Mouse (Mus musculus): ENCODE measurements at regions not wholly inside any gene's neighbourhood (a gene's known extent, or its start where the extent isn't known, plus 50 kb on each side); places are given as distances from the start of the nearest gene placed in this dataset.

DNA sequence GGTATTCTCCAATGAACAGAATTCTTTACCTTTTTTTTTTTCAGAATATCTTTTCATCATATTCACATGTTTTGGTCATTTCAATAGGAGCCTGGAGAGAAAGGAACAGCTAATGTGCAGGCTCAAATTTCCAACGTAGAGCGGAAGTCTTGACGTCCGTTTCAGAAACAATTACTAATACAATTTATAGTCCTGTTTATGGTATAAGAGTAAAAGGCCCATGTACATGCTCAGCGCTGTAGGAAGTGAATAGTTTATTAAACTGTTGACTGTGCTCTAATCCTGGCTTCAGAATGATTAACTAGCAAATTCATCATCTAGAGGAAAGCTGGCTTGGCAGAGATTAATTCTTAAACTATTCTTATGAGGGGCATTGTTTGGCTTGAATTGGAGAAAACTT lies 142.1 kb downstream of the Pik3r1 start:
- DNase-seq (ENCODE audit: low read depth, low spot score), result no peak

DNA sequence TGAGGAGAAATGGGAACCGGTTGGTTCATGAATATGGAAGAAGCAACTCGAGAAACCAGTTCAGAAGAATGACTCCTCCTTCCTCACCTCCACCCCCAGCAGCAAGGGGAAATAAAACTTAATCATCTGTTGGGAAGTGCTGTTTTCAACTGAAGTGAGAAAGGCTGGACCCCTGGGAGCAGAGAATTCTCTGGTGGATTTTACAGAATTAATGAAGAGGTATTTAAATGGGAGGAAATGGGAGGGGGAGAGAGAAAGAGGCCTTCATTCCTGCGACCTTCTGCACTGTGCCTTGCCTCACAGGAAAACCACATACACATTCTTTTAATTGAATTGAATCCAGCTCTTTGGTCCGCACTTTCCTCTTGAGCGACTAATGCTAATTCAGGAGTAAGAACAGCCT lies 143.8 kb downstream of the Pik3r1 start:
- DNase-seq (ENCODE audit: low read depth, low spot score), result no peak

DNA sequence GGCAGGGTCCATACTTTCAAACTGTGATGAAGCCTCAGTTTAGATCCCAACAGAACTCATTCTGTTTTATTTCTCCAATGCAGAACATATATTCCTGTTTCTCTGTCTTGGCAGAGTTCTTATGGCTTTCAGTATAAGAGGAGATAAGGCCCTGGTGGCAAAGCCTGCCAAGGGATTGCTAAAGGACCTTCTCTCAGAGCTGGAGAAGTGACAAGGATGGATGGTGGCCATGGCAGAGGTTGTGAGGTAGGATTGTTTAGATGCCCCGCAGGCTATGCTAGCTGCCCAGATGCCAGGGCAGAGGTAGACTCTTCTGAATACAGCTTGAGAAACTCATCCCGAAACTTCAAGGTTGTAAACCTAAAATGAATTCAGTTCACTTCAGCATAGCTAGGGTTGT lies 145.4 kb downstream of the Pik3r1 start:
- DNase-seq (ENCODE audit: low read depth, low spot score), result no peak

DNA sequence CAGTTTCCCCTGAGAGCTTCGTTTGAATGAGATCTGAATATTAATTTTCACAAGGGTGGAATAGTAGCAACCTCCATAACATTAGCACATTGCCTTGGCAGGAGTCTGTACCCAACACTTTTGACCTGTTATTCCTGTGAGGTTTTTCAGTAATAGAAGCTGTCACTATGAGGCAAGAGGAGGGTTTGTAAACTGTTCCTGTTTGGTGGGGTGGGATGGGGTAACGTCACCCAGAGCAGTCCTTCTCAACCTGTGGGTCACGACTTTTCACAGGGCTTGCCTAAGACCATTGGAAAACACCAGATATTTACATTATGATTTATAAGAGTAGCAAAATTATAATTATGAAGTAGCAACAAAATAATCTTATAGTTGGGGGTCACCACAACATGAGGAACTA lies 147.4 kb downstream of the Pik3r1 start:
- no peak for DNase-seq (ENCODE audit: low read depth, low spot score)

DNA sequence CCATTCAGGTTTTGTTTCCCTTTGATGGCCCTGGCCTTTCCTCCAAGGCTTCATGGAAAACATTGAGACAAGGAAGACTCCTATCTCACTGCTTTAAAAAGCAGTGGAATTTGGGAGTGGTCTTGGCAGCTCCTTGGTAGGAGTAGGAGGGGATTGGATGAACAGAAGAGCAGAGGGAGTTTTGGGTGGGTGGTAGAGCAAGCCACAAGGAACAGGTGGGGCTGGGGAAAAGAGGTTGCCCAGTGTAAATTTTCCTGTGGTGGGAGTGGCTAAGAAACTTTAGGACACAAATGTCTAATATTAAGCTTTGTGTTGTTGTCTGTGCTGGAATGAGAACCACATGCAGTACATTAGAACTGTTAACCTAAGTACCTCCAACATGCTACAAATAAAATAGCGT lies 148.9 kb downstream of the Pik3r1 start:
- DNase-seq (ENCODE audit: low read depth, low spot score), result no peak

DNA sequence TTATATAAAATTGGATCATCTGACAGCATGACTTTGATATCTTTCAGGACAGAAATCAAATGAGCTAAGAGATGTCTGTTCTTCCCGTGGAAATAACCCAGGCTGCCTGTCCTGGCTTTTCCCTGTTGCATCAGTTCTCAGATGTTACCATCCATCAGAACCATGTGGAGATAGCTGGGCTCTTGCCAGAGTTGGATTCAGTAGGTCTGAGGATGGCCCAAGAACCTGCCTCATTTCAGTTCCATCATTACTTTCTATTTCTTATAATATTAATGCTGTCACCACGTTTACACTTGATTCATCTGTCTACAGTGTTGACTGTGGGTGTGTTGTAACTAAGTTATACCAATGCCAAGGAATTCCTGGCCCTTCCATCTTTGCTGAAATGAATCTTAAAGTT lies 155.2 kb downstream of the Pik3r1 start:
- DNase-seq (ENCODE audit: low read depth, low spot score), result no peak

DNA sequence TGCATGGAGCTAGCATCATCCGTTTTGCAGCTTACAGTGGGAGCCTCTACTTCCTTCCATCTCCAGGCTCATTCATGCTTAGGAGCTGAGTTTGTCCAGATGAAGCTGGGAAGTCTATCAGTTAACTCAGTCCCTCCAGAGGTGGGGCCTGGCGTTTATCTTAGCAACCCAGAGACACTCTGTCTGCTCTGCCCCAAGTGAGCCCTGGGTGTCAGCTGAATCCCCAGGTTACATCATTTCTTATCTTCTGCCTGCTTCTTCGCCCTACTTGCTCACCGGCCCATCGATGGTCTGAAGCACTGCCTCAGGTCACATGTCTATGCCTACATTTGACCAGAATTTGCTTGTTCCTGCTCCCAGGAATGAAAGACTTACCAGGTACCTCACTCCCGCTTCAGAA lies 156.3 kb downstream of the Pik3r1 start:
- no peak for DNase-seq (ENCODE audit: low read depth, low spot score)

DNA sequence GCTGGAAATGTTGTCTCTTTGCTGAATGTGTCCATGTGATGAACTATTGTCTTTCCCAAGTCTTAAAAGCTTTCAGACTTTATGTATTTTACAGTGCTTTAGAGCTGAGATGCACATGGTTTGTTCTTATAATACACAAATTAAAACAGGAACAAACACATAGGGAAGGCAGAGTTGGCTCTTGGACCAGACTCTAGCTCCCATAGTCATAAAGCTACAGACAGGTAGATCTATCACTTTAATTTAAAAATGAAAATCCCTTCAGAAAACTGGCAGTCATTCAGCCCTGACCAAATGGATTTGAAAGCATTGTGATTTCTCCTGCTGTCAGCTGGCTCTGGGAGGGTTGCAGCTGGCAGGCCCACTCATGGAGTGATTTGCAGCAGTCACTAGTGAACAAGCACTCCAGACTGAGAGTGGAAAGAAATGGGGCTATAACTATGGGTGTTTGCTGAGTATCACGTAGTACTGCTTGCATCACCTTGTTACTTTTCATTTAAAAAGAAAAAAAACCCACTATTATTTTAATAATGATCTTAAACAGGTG lies 161.8 kb downstream of the Pik3r1 start:
- no peak for DNase-seq (ENCODE audit: low read depth, low spot score)

DNA sequence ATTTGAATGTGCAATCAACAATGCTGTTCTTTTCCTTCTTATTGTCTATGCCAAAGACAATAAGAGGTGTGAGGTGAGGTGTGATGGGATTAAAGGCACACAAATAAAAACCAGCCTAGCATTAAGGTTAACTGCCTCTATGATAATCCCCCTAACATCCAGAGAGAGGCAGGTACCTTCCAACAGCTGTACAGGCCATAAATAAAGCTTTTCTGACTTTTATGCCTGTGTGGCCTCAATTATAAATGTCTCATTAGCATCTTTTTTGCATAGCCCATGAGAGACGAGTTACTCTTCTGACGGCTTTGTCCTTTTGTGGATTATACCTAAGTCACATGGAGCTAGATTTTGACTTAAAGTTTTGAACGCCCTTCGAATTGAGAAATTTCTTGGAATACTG lies 162.3 kb downstream of the Pik3r1 start:
- DNase-seq (ENCODE audit: low read depth, low spot score), result no peak

DNA sequence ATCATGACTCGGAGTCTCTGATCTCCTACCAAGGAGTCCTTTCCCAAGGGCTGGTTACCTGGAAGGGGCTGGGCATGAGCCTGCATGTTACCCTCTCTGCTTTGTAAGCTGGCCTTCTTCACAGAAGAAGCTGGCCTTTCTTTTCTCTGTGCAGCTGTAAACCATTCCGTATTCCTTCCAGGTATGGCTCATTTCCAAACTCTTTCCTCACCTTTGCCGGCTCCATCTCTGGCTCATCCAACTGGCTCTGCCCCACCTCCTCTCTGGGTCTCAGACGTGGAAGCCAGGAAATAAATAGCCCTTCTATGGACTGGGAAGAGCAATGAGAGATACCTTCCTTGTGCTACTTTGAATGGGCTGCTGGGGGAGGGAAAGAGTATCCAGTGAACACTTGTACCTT lies 163.0 kb downstream of the Pik3r1 start:
- no peak for DNase-seq (ENCODE audit: low read depth, low spot score)

DNA sequence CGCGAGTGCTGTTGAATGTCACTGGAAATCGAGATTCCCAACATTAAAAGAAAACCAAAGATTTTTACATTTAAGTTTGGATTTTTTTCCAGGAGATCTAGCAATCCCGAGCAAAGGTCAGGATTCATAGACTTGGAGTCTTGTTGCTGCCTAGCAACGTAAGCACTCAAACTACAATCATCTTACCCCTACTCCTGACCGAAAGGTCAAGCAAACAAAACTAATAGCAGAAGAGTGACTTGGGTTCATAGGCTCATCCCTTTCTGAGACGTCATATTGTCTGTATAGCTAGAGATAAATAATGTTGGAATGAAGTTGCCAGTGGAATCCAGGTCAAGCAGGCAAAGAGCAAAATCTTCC lies 169.9 kb downstream of the Pik3r1 start:
- no peak for DNase-seq (ENCODE audit: low read depth, low spot score)

DNA sequence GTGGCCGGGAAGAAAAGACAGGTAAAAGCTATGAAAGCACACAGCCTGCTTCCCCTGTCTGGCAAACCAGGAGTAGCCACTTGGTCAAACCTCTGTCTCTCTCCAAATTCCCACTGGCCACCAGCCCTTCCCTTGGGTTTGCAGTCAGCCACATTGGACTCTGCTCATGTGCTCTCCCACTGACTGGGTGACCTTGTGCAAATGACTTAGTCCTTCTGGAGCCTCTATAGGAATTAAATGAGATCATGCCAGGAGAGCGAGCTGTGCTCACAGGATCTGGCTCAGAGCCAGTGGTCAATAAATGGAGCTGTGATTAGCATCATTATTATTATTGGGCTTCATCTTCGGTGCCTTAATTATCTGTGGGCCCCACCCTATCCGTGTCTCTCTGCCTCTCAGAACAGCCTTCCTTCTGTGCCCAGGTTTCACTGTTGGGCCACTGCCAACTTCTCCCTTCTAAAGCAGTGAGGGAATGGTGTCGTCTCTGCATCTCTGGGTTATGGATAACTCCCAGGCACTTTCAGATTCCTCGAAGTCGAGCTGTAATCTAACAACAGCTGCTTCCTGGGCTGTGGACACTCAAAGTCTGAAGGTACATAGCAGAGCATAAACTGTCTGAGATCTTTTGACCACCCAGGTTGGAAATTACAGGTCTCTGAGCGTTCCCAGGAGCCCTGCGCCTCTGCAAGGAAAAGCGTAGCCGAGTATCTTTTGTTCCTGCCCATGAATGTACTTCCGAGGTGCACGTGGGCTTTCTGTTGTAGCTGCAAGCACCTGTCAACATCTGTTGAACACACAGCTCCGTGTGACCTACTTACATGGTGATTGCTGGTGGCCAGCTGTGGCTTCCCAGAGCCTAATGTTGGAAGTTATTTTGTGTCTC lies 170.5 kb downstream of the Pik3r1 start:
- no peak for DNase-seq (ENCODE audit: low read depth, low spot score)

DNA sequence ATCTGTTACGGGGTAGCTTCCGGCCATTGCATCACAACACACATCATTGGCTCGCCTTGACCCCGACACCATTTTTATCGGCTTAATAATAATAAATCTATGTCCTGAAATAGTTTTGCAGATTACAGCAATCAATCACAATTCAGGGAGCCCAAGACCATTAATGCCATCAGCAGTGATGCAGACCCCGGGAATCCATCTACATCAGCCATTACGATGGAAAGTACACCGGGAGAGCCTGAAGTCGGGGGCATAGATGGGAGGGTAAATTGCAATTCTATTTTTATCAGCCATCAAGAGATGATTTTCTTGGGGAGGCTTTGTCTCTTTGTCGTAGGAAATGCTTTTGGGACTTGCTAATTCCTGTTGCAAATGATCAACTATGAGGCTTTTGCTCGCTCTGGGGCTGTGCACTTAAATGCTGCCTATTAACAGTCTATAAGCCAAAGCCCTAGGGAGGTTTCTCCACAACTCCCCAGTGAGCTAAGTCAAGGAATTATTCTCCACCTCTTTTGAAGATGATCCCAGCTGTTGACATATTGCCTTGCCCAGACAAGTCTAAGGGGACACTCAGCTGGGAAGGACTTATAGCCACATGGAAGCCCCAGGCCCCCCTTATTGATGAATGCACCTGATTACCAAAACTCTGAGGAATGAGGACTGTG lies 173.4 kb downstream of the Pik3r1 start:
- DNase-seq (ENCODE audit: low read depth, low spot score), result no peak

DNA sequence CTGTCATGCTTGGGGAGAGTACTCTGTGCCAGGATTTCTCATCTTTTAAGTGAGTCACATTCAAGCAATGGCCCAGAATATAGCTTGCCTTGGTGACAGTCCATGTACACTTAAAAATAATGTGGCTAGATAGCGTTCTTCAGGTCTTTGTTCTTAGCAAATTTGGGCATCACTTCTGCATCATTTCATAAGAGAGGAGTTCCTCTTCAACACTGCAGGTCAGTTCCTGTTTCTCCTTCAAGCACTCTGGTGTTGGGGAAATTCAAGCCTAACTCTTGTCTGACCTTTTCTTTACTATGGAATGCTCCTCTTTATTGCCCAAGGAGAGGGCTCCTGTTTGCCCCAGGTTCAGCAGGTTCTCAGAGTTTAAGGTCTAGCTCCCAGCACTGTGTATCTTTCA lies 175.7 kb downstream of the Pik3r1 start:
- no peak for DNase-seq (ENCODE audit: low read depth, low spot score)

DNA sequence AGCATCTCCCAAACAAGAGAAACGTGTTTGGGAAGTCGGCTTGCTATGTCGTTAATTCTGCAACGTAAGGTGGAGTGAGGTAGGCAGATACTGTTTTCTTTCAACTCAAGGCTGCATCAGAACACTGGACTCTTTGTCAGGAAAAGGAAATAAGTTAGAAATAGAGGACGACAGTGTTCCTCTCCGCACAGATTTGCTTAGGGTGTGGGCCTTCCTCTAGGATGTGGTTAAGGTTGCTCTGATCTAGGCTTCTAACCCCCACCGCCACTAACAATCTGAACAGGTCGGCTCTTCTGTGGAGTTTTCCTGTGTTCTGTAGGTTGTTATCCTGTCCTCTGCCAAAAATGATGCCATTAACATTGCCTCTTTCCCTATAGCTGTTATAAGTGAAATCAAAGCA lies 179.1 kb downstream of the Pik3r1 start:
- no peak for DNase-seq (ENCODE audit: low read depth, low spot score)

DNA sequence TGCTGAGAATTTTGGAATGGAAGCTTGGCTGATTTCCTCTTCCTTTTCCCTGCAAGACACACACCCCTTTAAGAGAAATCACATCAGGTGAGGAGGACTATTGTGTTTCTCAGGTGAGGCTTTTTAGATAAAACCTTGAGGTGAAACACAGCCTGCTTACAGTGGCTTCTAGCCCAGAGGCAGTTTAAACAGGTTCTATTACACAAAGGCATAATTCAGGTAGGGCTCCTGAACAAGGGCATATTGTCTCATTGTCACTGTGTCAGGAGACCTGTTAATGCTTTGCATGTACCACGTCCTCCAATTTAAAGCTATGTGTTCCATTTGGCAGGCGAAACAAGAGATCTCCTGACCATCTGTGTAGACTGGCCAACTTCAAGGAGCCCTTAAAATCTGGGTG lies 181.2 kb downstream of the Pik3r1 start:
- no peak for DNase-seq (ENCODE audit: low read depth, low spot score)

DNA sequence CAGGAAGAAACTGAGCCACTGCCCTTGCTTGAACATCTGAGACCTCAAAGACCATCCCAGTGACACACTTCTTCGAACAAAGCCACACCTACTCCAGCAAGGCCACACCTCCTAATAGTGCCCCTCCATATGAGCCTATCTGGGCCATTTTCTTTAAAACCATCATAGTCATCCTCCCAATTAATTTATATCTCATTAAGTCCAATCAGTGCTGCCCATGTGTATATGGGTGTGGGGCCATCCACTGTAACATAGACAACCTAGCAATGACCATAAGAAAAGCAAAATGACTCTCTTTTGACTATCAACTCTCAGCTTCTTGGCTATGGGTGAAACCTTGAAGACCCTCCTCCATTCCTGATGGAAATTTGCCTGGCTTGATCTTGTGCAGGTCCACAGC lies 191.5 kb downstream of the Pik3r1 start:
- no peak for DNase-seq (ENCODE audit: low read depth, low spot score)

DNA sequence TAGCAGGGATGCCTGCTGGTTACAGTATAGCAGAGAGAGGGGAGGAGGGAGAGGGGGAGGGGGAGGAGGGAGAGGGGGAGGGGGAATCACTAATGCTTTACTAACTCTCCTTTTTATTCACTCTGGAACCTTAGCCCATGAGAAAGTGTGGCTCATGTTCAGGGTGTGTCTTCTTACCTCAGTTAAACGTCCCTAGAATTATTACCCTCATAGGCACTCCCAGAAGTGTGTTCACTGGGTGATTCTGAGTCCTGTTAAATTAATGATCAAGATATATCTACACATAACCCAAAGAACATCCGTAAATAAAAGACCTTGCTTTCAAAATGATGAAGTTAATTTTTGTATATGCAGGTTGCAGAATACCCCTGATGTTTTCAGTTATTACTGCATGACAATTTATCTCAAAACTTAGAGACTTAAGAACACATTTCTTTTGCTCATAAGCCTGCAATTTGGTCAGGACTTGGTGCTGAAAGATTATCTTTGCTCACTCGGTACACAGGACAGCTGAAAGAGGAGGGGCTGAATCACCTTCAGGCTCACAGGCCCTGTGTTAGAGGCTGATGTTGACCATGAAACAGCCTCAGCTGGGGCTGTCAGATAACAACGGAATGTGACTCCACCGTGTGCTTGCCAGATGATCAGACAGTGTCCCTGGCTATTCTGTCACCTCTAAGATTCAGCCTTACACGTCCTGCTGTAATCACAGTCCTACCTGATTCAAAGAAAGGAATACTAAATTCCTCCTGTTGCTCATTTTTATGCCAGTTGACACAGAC lies 195.0 kb downstream of the Pik3r1 start:
- no peak for DNase-seq (ENCODE audit: low read depth, low spot score)

DNA sequence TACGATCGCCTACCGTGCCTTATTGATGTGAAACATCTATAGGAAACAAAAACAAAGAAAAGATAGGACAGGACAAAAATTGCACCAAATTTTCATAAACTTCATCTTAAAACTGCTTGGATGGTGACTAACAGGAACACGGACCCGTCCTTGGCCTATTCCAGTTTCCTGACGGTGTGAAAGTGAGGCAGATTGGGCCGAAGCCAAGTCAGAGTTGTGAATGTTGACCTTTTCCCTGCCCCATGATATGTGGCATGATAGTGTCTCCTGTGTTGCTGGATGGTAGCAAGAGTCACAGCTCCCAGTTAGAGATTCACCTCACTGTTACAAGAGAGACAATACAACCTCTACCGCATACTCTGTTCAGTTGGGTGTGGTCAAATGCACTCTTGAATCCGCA lies 195.8 kb downstream of the Pik3r1 start:
- no peak for DNase-seq (ENCODE audit: low read depth, low spot score)

DNA sequence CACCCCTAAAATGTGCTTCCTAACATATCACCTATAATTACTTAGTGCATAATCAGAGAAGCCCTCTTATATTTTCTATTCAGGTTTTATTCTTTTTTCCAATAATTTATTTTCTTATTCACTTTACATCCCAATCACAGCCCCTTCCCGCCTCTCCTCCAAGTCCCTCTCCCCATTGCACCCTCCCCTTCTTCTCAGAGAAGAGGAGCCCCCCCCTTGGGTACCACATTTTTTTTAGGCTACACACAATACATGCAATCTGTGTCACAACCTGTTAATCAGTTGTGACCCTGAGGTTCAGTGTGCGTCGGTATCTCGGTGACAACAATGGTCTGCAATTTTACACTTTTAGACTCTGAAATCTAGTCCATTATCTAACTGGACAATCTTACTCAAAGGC lies 198.0 kb downstream of the Pik3r1 start:
- DNase-seq (ENCODE audit: low read depth, low spot score), result no peak

DNA sequence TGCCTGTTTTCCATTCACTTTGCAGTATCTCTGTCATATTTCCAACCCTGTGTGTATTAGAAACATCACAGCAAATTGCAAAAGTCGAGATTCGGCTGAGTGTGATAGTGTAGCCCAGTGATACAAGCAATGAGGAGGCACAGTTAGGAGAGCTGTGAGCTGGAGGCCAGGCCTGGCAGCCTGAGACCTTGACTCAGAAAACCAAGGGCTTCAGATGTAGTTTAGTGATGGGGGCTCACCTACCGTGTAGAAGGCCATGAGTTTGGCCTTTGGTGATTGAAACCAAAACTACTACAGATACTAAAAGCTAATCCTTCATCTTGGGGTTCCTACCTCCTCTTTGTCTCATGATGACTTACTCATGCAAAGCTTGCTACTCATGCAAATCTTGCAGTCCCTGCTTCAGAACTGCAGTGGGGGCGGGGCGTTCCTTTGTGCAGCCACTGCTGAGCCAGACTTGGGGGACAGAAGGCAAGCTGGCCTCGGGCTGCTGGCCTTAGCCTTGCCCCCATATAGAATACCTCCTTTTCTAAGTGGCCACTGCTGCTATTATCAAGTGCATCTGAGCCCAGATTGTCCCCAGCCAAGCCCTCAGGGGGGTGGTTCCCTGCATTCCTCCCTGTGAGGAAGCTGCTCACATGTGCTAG lies 198.9 kb downstream of the Pik3r1 start:
- no peak for DNase-seq (ENCODE audit: low read depth, low spot score)

DNA sequence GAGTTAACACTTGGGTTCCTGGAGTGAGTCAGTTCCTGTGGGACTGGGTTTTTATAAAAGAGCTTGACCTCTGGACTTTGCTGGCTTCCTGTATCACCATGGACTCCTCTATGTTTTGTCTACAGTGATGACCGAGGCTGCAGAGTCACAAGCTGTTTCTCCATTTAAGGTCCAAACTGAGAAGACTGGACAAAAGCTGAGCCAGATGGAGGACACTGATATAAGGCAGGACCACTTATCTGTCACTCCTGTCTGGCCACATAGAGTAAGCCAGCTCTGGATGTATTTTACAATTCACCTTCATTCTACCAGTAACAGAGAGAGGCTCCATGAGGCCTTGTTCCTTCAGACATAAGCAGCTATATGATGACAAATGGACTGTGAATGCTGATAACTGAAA lies 202.7 kb downstream of the Pik3r1 start:
- DNase-seq (ENCODE audit: low read depth, low spot score), result no peak
